Mouse (Mus musculus) heart, embryonic 13.5 days (tissue): ENCODE results near the gene Cand2. TPM values are rescaled to one million over a fixed set of nuclear protein-coding genes. Genes with fewer than 3 reads are reported as not detected.
A peak's percentile ranks its signal among the peaks of the same experiment; 100 is the strongest.

ENCODE experiments used
- ATAC-seq: fragments of 200-750 bp; cut with Nextera tagmentation; 2 replicates; pipeline ENCODE4 v1.8.0; 2017; ENCODE audit warnings: moderate TSS enrichment; ENCODE audit not compliant: insufficient number of reproducible peaks, low FRiP score, low TSS enrichment; ENCODE audit errors: extremely low read depth
- H3K27ac ChIP-seq: fragments of 300-500 bp; sonication (generic); replicated peaks from 2 replicates; pipeline ENCODE4 v1.5.1; 2015; ENCODE audit warnings: moderate library complexity, mild to moderate bottlenecking, inconsistent platforms
- H3K27me3 ChIP-seq: fragments of 300-500 bp; sonication (generic); replicated peaks from 2 replicates; pipeline ENCODE4 v1.6.1; 2015; ENCODE audit warnings: mild to moderate bottlenecking, inconsistent platforms
- H3K36me3 ChIP-seq: fragments of 300-500 bp; sonication (generic); 2 replicates; pipeline ENCODE4 v1.6.1; 2015; ENCODE audit warnings: mild to moderate bottlenecking, inconsistent platforms
- H3K4me1 ChIP-seq: fragments of 300-500 bp; sonication (generic); 2 replicates; pipeline ENCODE4 v1.6.1; 2015; ENCODE audit warnings: inconsistent platforms
- H3K4me2 ChIP-seq: fragments of 300-500 bp; sonication (generic); 2 replicates; pipeline ENCODE4 v1.6.1; 2015; ENCODE audit warnings: inconsistent platforms, mild to moderate bottlenecking, moderate library complexity
- H3K4me3 ChIP-seq: fragments of 300-500 bp; sonication (generic); 2 replicates; pipeline ENCODE4 v1.5.1; 2015; ENCODE audit warnings: moderate library complexity, mild to moderate bottlenecking, inconsistent platforms
- H3K9ac ChIP-seq: fragments of 300-500 bp; sonication (generic); 2 replicates; pipeline ENCODE4 v1.6.1; 2015; ENCODE audit warnings: inconsistent platforms, mild to moderate bottlenecking, moderate library complexity
- H3K9me3 ChIP-seq: fragments of 300-500 bp; sonication (generic); 2 replicates; pipeline ENCODE4 v1.6.1; 2016; ENCODE audit warnings: inconsistent platforms
- WGBS: fragments of 180-500 bp; shearing (Covaris S2); methylation state at CpG from one replicate; pipeline ENCODE4 v1.1.7; 2015; ENCODE audit warnings: mixed read lengths; 5-methylcytosine and 5-hydroxymethylcytosine counted together
- polyA plus RNA-seq: library from polyadenylated mRNA; unstranded; fragments of >200 nt; fragmentation: Nextera tagmentation; extraction: Ambion mirVana; gene quantifications from 2 replicates; pipeline ENCODE4 v1.2.1, GENCODE M21; 2015

Gene Cand2
- polyA plus RNA-seq, 1 experiment from 2014 or later = 52.5 TPM

DNA sequence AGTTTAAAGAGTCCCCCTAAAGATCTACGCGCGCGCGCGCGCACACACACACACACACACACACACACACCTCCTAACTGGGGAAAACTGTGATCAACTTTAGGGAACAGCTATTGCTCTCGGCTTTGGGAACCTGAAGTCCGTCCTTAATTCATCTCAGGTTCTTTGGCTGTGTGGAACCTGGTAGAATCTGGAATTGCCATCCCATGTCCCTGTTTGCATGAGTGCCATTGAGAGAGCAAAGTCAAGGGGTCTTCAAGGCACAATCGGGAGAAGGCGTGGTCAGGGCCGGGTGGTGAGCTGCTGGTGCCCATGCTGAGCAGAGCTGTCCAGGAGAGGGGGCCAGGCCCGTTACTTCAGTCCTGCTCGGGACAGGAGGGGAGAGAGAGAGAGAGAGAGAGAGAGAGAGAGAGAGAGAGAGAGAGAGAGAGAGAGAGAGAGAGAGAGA lies 348 bp upstream of the Cand2 start:
- H3K36me3 ChIP-seq = peaks cover 17% of the 10 kb centered on the region
- peak overlapping the region; percentile 98 for H3K27ac ChIP-seq
- H3K4me2 ChIP-seq = peak overlapping the region; percentile 93
- no peaks in the 10 kb centered on the region for H3K27me3 ChIP-seq
- peaks cover 3% of the 10 kb centered on the region; the same call in 1 of the 2 replicates for H3K9me3 ChIP-seq
- peak overlapping the region; percentile 77 for H3K9ac ChIP-seq
- peaks cover 49% of the 10 kb centered on the region for H3K4me1 ChIP-seq
- WGBS = 2% methylated on average over 14 of the region's 14 CpGs
- ATAC-seq = peak; percentile 77
- H3K4me3 ChIP-seq = peak overlapping the region; percentile 77

DNA sequence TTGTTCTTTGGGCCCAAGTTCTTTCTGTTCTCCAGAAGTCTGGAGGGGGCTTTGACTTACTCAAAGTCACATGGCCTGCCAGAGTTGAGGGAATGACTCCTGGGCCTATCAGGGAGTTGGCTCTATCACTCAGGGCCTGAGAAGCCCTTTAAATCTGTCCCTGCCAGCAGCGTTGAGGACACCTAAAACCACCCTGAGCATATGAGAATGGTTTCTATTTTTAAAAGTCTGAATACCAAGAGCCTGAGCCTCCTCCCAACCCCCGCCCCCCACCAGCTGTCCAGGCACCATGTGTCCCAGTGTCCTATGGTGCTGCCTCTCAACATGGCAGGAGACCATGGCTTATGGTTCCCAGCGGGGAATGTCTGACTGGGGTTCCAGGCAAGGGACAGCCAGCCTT lies 1.5 kb downstream of the Cand2 start:
- Histone ChIP-seq H3K27me3 (no peaks in the 10 kb centered on the region), H3K4me2 (peak overlapping the region; percentile 93), H3K4me1 (peaks cover 49% of the 10 kb centered on the region), H3K9ac (peak overlapping the region; percentile 94), H3K36me3 (peaks cover 35% of the 10 kb centered on the region), H3K4me3 (peak overlapping the region; percentile 77), H3K27ac (peak overlapping the region; percentile 98), H3K9me3 (peaks cover 3% of the 10 kb centered on the region; the same call in 1 of the 2 replicates)
- ATAC-seq = peak; percentile 38; the same call in 1 of the 2 replicates
- 13% methylated on average over 3 of the region's 3 CpGs for WGBS

DNA sequence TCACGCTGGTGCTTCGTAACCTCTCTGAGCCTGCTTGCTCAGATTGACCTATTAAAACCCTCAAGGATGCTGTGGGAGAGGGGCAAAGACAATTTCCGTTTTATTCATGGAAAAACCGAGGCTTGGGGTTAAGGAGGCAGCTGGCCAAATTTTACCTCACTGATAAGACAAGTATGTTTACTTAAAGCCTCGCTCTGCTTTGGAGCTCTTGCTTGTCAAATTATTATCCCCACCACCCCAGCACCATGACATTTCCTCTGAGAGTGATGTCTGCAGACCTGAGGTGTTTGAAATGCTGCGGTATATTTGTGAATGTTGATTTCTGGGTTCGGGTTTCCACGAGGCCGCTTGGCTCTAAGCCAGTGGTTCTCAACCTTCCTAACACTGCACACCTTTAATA lies 2.0 kb downstream of the Cand2 start:
- Histone ChIP-seq H3K9me3 (peaks cover 3% of the 10 kb centered on the region; the same call in 1 of the 2 replicates), H3K4me3 (peak overlapping the region; percentile 77), H3K4me2 (peak overlapping the region; percentile 93), H3K27ac (peak overlapping the region; percentile 98), H3K9ac (peak overlapping the region; percentile 94), H3K4me1 (peaks cover 46% of the 10 kb centered on the region), H3K27me3 (no peaks in the 10 kb centered on the region), H3K36me3 (peaks cover 40% of the 10 kb centered on the region)
- ATAC-seq = no peak
- 14% methylated on average over 9 of the region's 9 CpGs for WGBS

GRCm38 (mm10) chr6:115782781-115783180 lies 8.4 kb downstream of the Cand2 start:
- no peak for ATAC-seq
- 80% methylated on average over 3 of the region's 3 CpGs for WGBS
- H3K27ac ChIP-seq = no peak overlapping the region

GRCm38 (mm10) chr6:115791016-115791415 lies 16.7 kb downstream of the Cand2 start:
- Histone ChIP-seq H3K36me3 (peaks cover 100% of the 10 kb centered on the region), H3K9me3 (no peaks in the 10 kb centered on the region), H3K27me3 (no peaks in the 10 kb centered on the region), H3K9ac (no peak overlapping the region; the same call in 1 of the 2 replicates), H3K27ac (no peak overlapping the region), H3K4me1 (peaks cover 18% of the 10 kb centered on the region), H3K4me3 (no peak overlapping the region), H3K4me2 (no peak overlapping the region)
- ATAC-seq = no peak
- WGBS = 76% methylated on average over 10 of the region's 10 CpGs

More at GRCm38 (mm10) chr6:115782781-115783180, 8.4 kb downstream of the Cand2 start:
- Histone ChIP-seq H3K4me3 (no peak overlapping the region), H3K36me3 (peaks cover 97% of the 10 kb centered on the region), H3K4me1 (peaks cover 15% of the 10 kb centered on the region), H3K4me2 (no peak overlapping the region), H3K9me3 (no peaks in the 10 kb centered on the region), H3K27me3 (no peaks in the 10 kb centered on the region), H3K9ac (peak overlapping the region; percentile 2; the same call in 1 of the 2 replicates)

- Histone ChIP-seq H3K4me2 (no peak overlapping the region), H3K4me1 (peaks cover 18% of the 10 kb centered on the region), H3K27me3 (no peaks in the 10 kb centered on the region), H3K9me3 (no peaks in the 10 kb centered on the region), H3K36me3 (peaks cover 100% of the 10 kb centered on the region), H3K27ac (no peak overlapping the region), H3K9ac (no peak overlapping the region), H3K4me3 (no peak overlapping the region)
- 64% methylated on average over 34 of the region's 34 CpGs for WGBS
- 0 out of 2 replicates have a peak, but pooled peaks have one; percentile 19 for ATAC-seq
These were observed 17.7 kb downstream of the Cand2 start for GRCm38 (mm10) chr6:115791842-115792686.

- Histone ChIP-seq H3K9ac (0 out of 2 replicates have a peak overlapping the region, but pooled peaks have one; percentile 28), H3K36me3 (peaks cover 100% of the 10 kb centered on the region), H3K4me2 (no peak overlapping the region), H3K4me3 (no peak overlapping the region), H3K27ac (no peak overlapping the region), H3K4me1 (peaks cover 18% of the 10 kb centered on the region), H3K27me3 (no peaks in the 10 kb centered on the region), H3K9me3 (no peaks in the 10 kb centered on the region)
- 86% methylated on average over 21 of the region's 21 CpGs for WGBS
- no peak for ATAC-seq
These were observed 18.4 kb downstream of the Cand2 start for GRCm38 (mm10) chr6:115792691-115793215.

DNA sequence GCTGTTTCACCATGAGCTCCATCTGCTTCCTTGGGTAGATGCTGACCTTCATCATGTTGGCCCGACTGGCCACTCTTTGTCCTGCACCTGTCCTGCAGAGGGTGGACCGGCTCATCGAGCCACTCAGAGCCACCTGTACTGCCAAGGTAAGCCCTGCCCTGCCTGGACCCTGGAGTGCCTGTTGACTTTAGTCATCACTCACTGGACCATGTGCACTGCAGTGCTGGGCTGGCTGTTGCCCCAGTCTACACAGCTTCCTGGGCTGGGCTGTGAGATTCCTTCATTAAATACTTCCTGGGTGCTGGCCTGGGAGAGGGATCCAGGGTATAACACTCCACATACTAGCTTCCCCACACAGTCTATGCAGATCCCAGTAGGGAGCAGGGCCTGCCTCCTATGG lies 27.5 kb downstream of the Cand2 start:
- no peak for ATAC-seq
- 96% methylated on average over 3 of the region's 3 CpGs for WGBS
- no peak overlapping the region for H3K9ac ChIP-seq

GRCm38 (mm10) chr6:115803541-115804382 lies 29.4 kb downstream of the Cand2 start:
- WGBS = 41% methylated on average over 16 of the region's 16 CpGs
- Histone ChIP-seq H3K9ac (no peak overlapping the region), H3K4me2 (no peak overlapping the region), H3K27ac (no peak overlapping the region), H3K4me1 (peaks cover 30% of the 10 kb centered on the region), H3K9me3 (no peaks in the 10 kb centered on the region), H3K36me3 (peaks cover 87% of the 10 kb centered on the region), H3K4me3 (no peak overlapping the region), H3K27me3 (no peaks in the 10 kb centered on the region)
- ATAC-seq = no peak

More for the DNA sequence above, 27.5 kb downstream of the Cand2 start:
- H3K36me3 ChIP-seq = peaks cover 99% of the 10 kb centered on the region
- no peak overlapping the region for H3K4me2 ChIP-seq
- H3K4me3 ChIP-seq = no peak overlapping the region
- no peaks in the 10 kb centered on the region for H3K27me3 ChIP-seq
- no peaks in the 10 kb centered on the region for H3K9me3 ChIP-seq
- H3K4me1 ChIP-seq = peaks cover 20% of the 10 kb centered on the region
- H3K27ac ChIP-seq = no peak overlapping the region

DNA sequence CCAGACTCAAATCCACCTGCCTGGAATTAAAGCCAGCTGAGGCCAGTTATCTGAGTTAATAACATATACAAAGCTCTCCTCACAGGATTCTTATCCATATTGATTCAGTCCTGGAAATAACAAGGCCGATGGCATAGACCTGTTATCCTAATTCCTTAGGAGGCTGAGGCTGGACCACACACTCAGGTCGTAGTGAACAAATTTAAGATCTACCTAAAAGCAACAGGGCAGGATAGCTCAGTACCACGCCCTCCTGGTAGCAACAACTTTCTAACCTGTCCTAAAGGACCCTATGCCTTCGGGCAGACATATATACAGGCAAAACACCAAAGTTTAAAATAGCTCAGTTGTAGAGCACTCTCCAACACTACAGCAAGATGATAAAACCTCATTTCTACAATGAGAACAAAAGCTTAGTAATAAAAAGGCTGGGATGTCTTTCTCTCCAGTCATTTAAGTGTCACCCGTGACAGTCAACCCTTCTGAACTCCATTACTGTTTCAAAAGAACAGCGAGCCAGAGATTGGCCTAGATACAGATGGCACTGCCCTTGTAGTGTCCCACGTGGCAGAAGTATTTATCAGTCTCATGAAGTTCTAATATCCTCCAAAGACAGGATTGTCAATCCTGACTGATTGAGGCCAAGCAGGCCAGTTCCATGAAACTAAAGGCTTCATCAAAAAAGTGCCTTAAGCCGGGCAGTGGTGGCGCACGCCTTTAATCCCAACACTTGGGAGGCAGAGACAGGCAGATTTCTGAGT lies 30.3 kb downstream of the Cand2 start:
- Histone ChIP-seq H3K27me3 (no peaks in the 10 kb centered on the region), H3K9me3 (no peaks in the 10 kb centered on the region), H3K9ac (no peak overlapping the region), H3K27ac (no peak overlapping the region), H3K4me3 (no peak overlapping the region), H3K4me1 (peaks cover 30% of the 10 kb centered on the region), H3K36me3 (peaks cover 78% of the 10 kb centered on the region), H3K4me2 (no peak overlapping the region)
- no peak for ATAC-seq
- 63% methylated on average over 10 of the region's 10 CpGs for WGBS
